Mouse (Mus musculus) hindbrain, embryonic 12.5 days (tissue): ENCODE measurements around the gene Gm20219. TPM values are rescaled to one million over a fixed set of nuclear protein-coding genes. Genes with fewer than 3 reads are reported as not detected.

ENCODE experiments used
- ATAC-seq: fragments of 200-750 bp; cut with Nextera tagmentation; 2 replicates; pipeline ENCODE4 v1.8.0; 2017; ENCODE audit warnings: moderate TSS enrichment; ENCODE audit not compliant: low FRiP score
- H3K27ac ChIP-seq: fragments of 300-500 bp; sonication (generic); 2 replicates; pipeline ENCODE4 v1.5.1; 2016; ENCODE audit warnings: mild to moderate bottlenecking
- H3K27me3 ChIP-seq: fragments of 300-500 bp; sonication (generic); 2 replicates; pipeline ENCODE4 v1.6.1; 2016; ENCODE audit warnings: mild to moderate bottlenecking
- H3K36me3 ChIP-seq: fragments of 300-500 bp; sonication (generic); 2 replicates; pipeline ENCODE4 v1.6.1; 2016; ENCODE audit warnings: mild to moderate bottlenecking
- H3K4me1 ChIP-seq: fragments of 300-500 bp; sonication (generic); 2 replicates; pipeline ENCODE4 v1.6.1; 2016
- H3K4me2 ChIP-seq: fragments of 300-500 bp; sonication (generic); replicated peaks from 2 replicates; pipeline ENCODE4 v1.6.1; 2016; ENCODE audit warnings: mild to moderate bottlenecking
- H3K4me3 ChIP-seq: fragments of 300-500 bp; sonication (generic); 2 replicates; pipeline ENCODE4 v1.5.1; 2016; ENCODE audit warnings: mild to moderate bottlenecking
- H3K9ac ChIP-seq: fragments of 300-500 bp; sonication (generic); 2 replicates; pipeline ENCODE4 v1.6.1; 2016; ENCODE audit warnings: mild to moderate bottlenecking, moderate library complexity
- H3K9me3 ChIP-seq: fragments of 300-500 bp; sonication (generic); replicated peaks from 2 replicates; pipeline ENCODE4 v1.6.1; 2016; ENCODE audit warnings: mild to moderate bottlenecking
- WGBS: fragments of 180-500 bp; shearing (Covaris S2); methylation state at CpG from one replicate; pipeline ENCODE4 v1.1.7; 2016; 5-methylcytosine and 5-hydroxymethylcytosine counted together
- polyA plus RNA-seq: library from polyadenylated mRNA; unstranded; fragments of >200 nt; fragmentation: Nextera tagmentation; extraction: Ambion mirVana; gene quantifications from 2 replicates; pipeline ENCODE4 v1.2.1, GENCODE M21; 2016

Gene Gm20219
- polyA plus RNA-seq, result 1.8 and 2.0 TPM in 2 replicates

DNA sequence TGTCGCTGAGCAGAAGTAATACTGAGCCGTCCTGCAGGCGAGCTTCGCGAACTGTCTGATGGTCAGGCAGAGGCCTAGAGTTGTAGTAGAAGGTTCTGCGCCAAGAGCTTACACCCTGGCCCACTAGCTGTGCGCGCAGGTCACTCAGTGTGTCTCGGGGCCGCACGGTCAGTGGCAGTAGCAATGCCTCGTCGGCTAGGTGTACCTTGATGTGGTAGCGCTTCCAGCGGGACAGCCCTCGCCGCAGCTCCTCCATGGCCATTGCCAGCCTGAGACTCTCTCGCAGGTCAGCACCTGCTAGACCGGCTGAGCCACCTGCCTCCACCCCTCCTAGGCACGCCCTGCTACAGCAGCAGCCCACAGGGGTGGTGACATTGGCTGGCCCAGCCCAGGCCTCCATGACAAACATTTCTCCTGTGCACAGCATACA is at the start of gene Gm20219:
Gene Gm20219, minus strand, starts transcription at position 266 of the 430 bp plus-strand sequence.
- Histone ChIP-seq H3K9ac (no peak within 1 kb of the TSS), H3K4me2 (no peak within 1 kb of the TSS), H3K27ac (no peak within 1 kb of the TSS), H3K36me3 (no peaks in the 10 kb centered on the region), H3K4me1 (peaks cover 21% of the 10 kb centered on the region), H3K27me3 (no peaks in the 10 kb centered on the region), H3K4me3 (no peak within 1 kb of the TSS), H3K9me3 (no peaks in the 10 kb centered on the region)
- ATAC-seq, result no peak
- 79% methylated on average over 20 of the region's 20 CpGs for WGBS

DNA sequence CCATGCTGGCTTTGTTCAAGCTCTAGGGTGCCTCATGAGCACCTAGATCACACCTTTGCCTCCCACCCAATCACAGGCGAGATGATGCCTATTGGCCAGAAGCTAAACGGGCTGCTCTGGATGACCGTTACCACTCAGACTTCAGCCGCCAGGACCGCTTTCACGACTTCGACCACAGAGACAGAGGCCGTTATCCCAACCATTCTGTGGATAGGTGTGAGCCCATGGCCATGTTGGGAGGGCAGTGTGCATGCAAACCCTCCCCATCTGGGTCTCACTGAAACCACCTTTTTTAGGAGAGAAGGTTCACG is 49.8 kb upstream of the Gm20219 start:
- no peak for ATAC-seq
- WGBS, result 93% methylated on average over 9 of the region's 9 CpGs

DNA sequence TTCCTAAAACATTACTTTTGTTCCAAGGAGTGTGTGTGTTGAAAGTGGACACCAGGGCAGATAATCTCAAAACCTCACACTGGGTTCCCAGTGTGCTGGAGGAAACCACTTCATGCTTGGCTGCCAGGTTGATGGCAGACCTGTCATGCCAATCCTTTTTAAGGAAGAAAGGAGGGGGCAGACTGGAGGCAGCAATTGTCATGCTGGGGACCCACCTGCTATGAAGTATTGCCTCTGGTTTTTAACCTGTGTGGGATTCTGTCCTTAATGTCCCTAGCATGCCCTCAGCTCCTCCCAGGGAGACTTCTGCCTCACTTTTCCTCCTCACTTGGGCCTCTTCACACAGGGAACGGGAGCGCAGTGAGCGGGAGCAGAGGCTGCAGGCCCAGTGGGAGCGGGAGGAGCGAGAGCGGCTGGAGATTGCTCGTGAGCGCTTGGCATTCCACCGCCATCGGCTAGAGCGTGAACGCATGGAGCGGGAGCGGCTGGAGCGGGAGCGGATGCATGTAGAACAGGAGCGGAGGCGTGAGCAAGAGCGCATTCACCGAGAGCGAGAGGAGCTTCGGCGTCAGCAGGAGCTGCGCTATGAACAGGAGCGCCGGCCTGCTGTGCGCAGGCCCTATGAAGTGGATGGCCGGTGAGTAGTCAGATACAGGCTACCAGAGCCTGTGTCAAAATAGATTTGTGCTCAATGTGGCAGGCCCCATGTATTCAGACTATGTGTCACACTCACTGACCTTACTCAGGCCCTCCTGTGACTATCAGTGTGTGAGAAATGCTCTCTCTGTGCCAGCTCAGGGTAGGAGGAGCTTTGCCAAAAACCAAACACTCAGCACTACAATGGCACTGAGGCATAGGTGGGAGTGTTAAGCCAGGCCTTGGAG is 49.2 kb upstream of the Gm20219 start:
- ATAC-seq, result no peak
- WGBS, result 95% methylated on average over 28 of the region's 28 CpGs
- no peak overlapping the region for H3K4me3 ChIP-seq
- no peaks in the 10 kb centered on the region for H3K9me3 ChIP-seq
- H3K4me1 ChIP-seq, result peaks cover 9% of the 10 kb centered on the region
- peaks cover 85% of the 10 kb centered on the region for H3K36me3 ChIP-seq
- no peak overlapping the region for H3K4me2 ChIP-seq
- H3K9ac ChIP-seq, result no peak overlapping the region
- H3K27ac ChIP-seq, result no peak overlapping the region
- H3K27me3 ChIP-seq, result no peaks in the 10 kb centered on the region

More for the DNA sequence above, 49.8 kb upstream of the Gm20219 start:
- H3K36me3 ChIP-seq, result peaks cover 85% of the 10 kb centered on the region
- no peak overlapping the region for H3K4me2 ChIP-seq
- no peaks in the 10 kb centered on the region for H3K27me3 ChIP-seq
- H3K4me1 ChIP-seq, result peaks cover 15% of the 10 kb centered on the region
- H3K9me3 ChIP-seq, result no peaks in the 10 kb centered on the region
- no peak overlapping the region for H3K4me3 ChIP-seq
- no peak overlapping the region for H3K27ac ChIP-seq
- H3K9ac ChIP-seq, result no peak overlapping the region

DNA sequence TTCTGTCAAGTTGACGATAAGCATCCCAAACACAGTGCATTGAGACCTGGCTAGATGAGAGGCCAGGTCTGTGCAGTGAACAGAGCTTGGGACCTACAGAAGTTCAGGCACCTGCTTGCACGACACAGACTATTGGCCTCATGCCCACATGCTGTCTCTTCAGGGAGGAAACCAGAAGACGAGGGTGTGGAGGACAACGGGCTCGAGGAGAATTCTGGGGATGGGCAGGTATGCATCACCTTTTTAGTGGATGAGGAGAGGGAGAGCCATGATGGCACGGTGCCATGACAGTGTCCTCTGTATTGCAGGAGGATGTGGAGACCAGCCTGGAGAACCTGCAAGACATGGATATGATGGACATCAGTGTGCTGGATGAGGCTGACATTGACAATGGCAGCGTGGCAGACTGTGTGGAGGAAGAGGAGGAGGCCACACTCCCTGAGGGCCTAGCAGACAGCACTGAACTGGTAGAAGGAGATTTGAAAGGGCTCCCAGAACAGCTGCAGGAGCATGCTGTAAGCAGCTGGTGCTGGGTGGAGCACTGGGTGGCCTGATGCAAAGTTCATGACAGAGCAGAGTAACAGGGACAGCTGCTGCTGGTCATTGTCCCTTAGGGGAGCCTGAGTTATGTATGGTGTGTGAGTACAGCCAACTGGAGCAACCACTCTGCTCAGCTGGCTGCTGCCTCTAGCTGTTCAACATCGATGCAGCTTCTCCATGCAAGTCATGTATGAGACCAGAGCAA is 39.5 kb upstream of the Gm20219 start:
- WGBS, result 92% methylated on average over 8 of the region's 8 CpGs
- no peak overlapping the region for H3K4me3 ChIP-seq
- ATAC-seq, result no peak
- no peaks in the 10 kb centered on the region for H3K27me3 ChIP-seq
- H3K36me3 ChIP-seq, result peaks cover 89% of the 10 kb centered on the region
- H3K9me3 ChIP-seq, result no peaks in the 10 kb centered on the region
- 0 out of 2 replicates have a peak, but pooled peaks cover 8% of the 10 kb centered on the region for H3K4me1 ChIP-seq
- H3K27ac ChIP-seq, result no peak overlapping the region
- H3K9ac ChIP-seq, result no peak overlapping the region
- H3K4me2 ChIP-seq, result no peak overlapping the region

DNA sequence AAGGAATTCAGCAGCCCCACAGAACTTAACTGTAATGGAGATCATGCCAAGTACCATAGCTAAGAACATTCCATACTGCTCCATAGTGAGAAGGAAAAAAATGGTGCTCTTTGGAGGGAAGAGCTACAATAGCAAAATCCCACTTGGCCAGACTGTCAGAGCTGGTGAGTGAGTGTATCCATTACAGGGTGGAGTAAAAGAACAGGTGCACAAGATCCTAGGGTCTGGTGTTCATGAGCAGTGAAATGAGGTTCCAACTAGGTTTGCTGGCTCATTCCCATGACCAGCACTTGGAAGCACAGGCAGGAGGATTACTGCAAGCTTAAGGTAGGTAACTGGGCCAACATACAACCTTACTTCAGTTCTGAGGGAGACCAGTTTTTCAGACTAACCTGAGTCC is 38.4 kb upstream of the Gm20219 start:
- H3K4me3 ChIP-seq, result no peak overlapping the region
- no peaks in the 10 kb centered on the region for H3K27me3 ChIP-seq
- peaks cover 17% of the 10 kb centered on the region for H3K4me1 ChIP-seq
- H3K36me3 ChIP-seq, result peaks cover 93% of the 10 kb centered on the region
- no peak overlapping the region for H3K27ac ChIP-seq
- H3K9me3 ChIP-seq, result no peaks in the 10 kb centered on the region
- no peak overlapping the region for H3K4me2 ChIP-seq
- H3K9ac ChIP-seq, result no peak overlapping the region
- no peak for ATAC-seq

DNA sequence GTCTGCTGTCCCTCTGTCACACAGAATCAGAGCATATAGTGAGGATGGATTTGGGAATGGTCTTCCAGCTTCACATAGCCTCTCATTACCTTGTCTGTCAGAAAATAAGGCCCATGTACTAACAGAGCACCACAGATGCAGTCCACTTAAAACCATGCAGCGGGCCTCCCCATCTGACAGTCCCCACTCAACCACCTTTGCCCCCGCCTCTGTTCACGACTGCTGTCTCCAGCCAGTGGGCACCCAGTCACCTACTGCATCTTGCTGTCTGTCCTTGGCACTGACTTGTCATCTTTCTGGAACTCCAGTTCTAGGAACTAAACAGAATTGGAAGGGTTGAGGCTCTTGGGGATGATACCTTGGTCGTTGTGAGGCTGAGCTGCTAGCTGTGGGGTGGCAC is 34.7 kb upstream of the Gm20219 start:
- H3K4me3 ChIP-seq, result no peak overlapping the region
- H3K27me3 ChIP-seq, result no peaks in the 10 kb centered on the region
- H3K9ac ChIP-seq, result no peak overlapping the region
- no peak for ATAC-seq
- H3K4me1 ChIP-seq, result peaks cover 35% of the 10 kb centered on the region
- no peak overlapping the region for H3K27ac ChIP-seq
- H3K4me2 ChIP-seq, result no peak overlapping the region
- peaks cover 68% of the 10 kb centered on the region for H3K36me3 ChIP-seq
- H3K9me3 ChIP-seq, result no peaks in the 10 kb centered on the region
- WGBS, result 95% methylated on average over 4 of the region's 4 CpGs

DNA sequence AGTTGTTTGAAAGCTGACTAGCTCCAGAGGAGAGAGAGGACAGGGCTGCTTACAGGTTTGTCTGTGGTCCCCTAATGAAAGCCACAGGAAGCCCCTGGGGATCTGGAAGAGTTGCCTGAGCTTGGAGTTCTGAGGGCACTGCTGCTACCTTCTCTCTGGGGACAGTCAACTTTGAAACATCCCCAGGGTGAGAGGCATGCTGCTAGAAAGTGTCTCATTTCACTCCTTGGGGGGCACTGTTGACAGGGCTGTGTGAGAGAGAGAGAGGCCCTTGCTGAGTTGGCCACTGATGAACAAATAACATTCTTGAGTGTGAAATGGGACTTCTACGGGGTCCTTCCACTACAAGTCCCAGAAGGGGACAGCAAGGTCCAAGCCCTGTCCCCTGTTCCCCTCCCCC is 33.6 kb upstream of the Gm20219 start:
- Histone ChIP-seq H3K4me1 (peaks cover 44% of the 10 kb centered on the region), H3K9me3 (no peaks in the 10 kb centered on the region), H3K36me3 (peaks cover 60% of the 10 kb centered on the region), H3K27ac (no peak overlapping the region), H3K4me3 (no peak overlapping the region), H3K27me3 (no peaks in the 10 kb centered on the region), H3K9ac (peak overlapping the region; percentile 36; the same call in 1 of the 2 replicates), H3K4me2 (0 out of 2 replicates have a peak overlapping the region, but pooled peaks have one; percentile 8)
- no peak for ATAC-seq
- 67% methylated on average over 1 of the region's 1 CpGs for WGBS

DNA sequence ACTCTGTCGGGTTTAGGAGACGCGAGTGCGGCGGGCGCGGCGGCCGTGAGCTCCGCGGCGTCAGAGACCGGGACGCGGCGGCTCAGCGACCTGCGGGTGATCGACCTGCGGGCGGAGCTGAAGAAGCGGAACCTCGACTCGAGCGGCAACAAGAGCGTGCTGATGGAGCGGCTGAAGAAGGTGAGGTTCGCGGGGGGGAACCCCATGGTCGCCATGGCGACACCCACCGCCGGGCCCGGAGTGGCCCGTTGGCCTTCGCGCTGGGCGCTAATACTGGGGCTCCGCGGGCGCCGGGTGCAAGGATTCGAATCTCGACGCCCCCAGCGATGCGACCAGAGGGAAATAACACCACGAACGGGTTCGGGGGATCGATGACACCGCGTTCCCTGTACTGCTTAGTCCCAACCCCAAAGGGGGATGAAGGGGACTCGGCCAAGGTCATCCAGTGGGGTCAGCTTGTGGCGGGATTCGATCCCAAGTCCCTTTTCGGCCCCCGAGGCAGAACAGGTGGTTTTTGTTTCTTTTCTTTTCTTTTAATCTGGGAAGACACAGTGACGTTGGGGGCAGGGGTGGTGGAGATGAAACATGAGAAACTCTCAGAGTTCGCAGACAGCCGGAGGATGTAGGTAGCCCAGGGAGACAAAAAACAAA is 31.1 kb upstream of the Gm20219 start:
- H3K4me3 ChIP-seq, result peak overlapping the region; percentile 85
- peak; percentile 33; the same call in 1 of the 2 replicates for ATAC-seq
- H3K4me1 ChIP-seq, result peaks cover 57% of the 10 kb centered on the region
- peaks cover 56% of the 10 kb centered on the region for H3K36me3 ChIP-seq
- WGBS, result under 1% methylated on average over 61 of the region's 61 CpGs
- no peaks in the 10 kb centered on the region for H3K27me3 ChIP-seq
- peak overlapping the region; percentile 92 for H3K9ac ChIP-seq
- H3K9me3 ChIP-seq, result no peaks in the 10 kb centered on the region
- H3K27ac ChIP-seq, result peak overlapping the region; percentile 95
- peak overlapping the region; percentile 82 for H3K4me2 ChIP-seq

DNA sequence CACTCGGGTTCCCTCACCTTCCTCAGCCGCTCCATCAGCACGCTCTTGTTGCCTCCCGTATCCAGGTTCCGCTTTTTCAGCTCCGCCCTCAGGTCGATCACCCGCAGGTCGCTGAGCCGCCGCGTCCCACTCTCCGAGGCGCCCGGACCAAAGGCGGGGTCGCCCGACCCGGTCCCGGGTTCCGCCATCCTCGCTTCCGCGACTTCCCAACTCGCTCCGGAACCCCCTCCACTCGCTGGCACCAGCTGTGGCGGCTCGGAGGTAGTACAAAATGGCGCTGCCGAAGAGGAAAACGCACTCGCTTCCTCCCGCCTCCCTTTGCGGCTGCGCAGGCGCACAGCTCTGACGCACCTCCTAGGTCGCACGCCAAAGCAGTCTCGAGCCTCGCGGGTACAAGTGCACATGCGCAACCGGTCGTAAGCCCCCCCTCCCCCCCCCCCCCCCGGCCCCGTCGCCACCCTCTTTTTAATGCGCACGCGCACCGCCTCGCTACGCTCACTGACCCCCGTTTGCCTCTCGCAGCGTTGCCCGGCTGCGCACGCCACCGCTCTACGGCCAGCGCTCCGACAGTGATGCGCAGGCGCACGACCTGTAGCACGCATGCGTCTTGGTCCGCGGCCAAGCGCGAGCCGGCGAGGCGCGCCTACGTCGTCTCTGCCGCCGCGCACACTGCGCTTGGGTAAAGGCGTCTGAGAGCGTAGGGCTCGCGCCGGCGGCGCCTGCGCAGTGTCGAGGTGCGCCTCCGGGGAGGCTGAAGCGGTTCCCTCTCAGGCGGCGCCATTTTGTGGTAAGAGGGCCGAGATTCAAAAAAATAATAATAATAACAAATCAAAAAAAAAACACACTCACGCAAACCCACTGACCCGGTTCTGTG is 30.3 kb upstream of the Gm20219 start, which contains the start of the genes Safb2 and Safb:
Gene Safb2, minus strand, starts transcription at position 329 of the 874 bp plus-strand sequence.
Gene Safb, plus strand, starts transcription at position 569 of the 874 bp plus-strand sequence.
- Histone ChIP-seq H3K9ac (peak within 1 kb of the TSS; percentile 92), H3K4me3 (peak within 1 kb of the TSS; percentile 85), H3K9me3 (no peaks in the 10 kb centered on the region), H3K27me3 (no peaks in the 10 kb centered on the region), H3K4me2 (peak within 1 kb of the TSS; percentile 82), H3K4me1 (peaks cover 53% of the 10 kb centered on the region), H3K27ac (peak within 1 kb of the TSS; percentile 95), H3K36me3 (peaks cover 54% of the 10 kb centered on the region)
- WGBS, result 0% methylated on average over 85 of the region's 101 CpGs
- ATAC-seq, result peak; percentile 96

DNA sequence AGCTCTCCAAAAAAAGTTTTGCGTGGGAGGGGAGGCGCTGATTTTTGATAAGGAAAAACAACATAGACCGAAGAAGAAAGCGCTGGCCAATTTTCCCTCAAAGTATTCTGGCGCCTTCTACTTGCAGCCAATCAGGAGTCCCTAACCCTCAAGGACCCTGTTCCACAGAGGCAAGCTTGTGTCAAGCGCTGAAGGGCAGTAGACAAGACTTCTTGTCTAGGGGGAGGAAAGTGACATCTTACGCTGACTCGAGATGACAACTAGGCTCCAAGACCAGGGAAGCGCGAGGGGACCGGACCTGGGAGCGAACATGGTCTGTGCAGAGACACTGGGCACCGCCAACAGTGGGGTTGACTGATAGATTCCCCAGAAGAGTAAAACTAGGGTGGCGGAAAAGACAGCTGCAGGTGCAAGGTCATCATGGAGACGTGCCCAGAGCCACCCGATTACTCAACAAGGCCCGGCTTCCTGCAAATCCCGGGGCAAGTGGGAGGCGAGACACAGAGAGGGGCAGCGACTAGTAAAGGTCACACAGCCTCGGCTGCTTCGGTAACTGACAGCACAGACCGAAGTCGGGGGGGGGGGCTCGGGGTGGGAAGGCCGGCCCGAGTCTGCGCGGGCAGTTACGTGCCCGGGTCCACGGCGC is 29.5 kb upstream of the Gm20219 start:
- Histone ChIP-seq H3K27me3 (no peaks in the 10 kb centered on the region), H3K27ac (peak overlapping the region; percentile 95), H3K4me2 (peak overlapping the region; percentile 67), H3K9me3 (no peaks in the 10 kb centered on the region), H3K4me1 (peaks cover 52% of the 10 kb centered on the region), H3K4me3 (peak overlapping the region; percentile 85), H3K36me3 (peaks cover 53% of the 10 kb centered on the region), H3K9ac (peak overlapping the region; percentile 80)
- ATAC-seq, result peak; percentile 4; the same call in 1 of the 2 replicates
- WGBS, result 5% methylated on average over 33 of the region's 33 CpGs

DNA sequence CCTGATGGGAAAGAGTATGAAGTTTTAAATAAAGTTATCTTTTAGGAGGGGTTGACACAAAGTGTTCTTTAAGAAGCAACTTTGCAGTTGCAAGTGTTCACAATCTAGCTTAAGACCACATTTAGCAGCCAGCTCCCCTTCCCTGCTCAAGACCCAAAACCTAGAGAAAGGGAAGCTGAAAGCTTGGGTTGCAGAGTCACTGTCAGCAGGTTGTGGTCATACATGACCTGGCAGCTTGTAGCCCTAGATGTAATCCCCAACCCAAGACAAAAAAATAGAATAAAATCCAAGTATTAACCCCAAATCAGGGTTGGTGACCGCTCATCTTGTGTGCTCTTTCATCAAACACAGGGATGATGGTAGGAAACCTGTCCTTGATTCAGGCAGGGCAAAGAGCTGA is 28.9 kb upstream of the Gm20219 start:
- H3K27ac ChIP-seq, result no peak overlapping the region
- H3K4me2 ChIP-seq, result peak overlapping the region; percentile 67
- peaks cover 47% of the 10 kb centered on the region for H3K4me1 ChIP-seq
- no peaks in the 10 kb centered on the region for H3K27me3 ChIP-seq
- WGBS, result 79% methylated on average over 1 of the region's 1 CpGs
- no peak for ATAC-seq
- peak overlapping the region; percentile 80 for H3K9ac ChIP-seq
- peak overlapping the region; percentile 85 for H3K4me3 ChIP-seq
- peaks cover 53% of the 10 kb centered on the region for H3K36me3 ChIP-seq
- no peaks in the 10 kb centered on the region for H3K9me3 ChIP-seq
